Mouse (Mus musculus) bone marrow macrophage, adult 2 months (primary cell): Measurements from ENCODE around the gene Rtcb.

Experiments used
- CTCF ChIP-seq: IDR thresholded peaks from 2 replicates; pipeline ENCODE4 v1.5.1; 2012; ENCODE audit warnings: low read depth, mild to moderate bottlenecking, low read length, moderate library complexity
- POLR2A ChIP-seq: IDR thresholded peaks from 2 replicates; pipeline ENCODE4 v1.6.1; 2012; ENCODE audit warnings: mild to moderate bottlenecking, low read depth, low read length, borderline replicate concordance

- no peak for TF ChIP-seq CTCF
- TF ChIP-seq POLR2A = no peak
Measured at GRCm38 (mm10) chr10:85968731-85969130, 11.1 kb upstream of the Rtcb start.
